Mouse (Mus musculus) inflammation-experienced regulatory T-cells (primary cell): ENCODE data around the gene Gpd2. TPM values are rescaled to one million over a fixed set of nuclear protein-coding genes. Genes with fewer than 3 reads are reported as not detected.

Experiments used
- polyA plus RNA-seq, 2 experiments: library from polyadenylated mRNA; unstranded; fragments of 100-300 nt; shearing (Covaris generic); gene quantifications; one replicate each; pipeline ENCODE4 v1.2.1; 2017

The Gpd2 gene
- 10 to 100 TPM in 1 of 2 experiments, 1 to 10 TPM in 1; 9.8 to 22.0 TPM for polyA plus RNA-seq

GRCm38 (mm10) chr2:57237475-57237919, at the start of gene Gpd2:
Gene Gpd2, plus strand, starts transcription at chr2:57237635.

Other genes with a start within 250 kb of the Gpd2 start
- 1 to 10 TPM; 5.8 to 9.9 TPM for gene Nr4a2, start 113.6 kb upstream of the Gpd2 start, polyA plus RNA-seq